Mouse (Mus musculus) kidney, postnatal 4 days (tissue): ENCODE results near the gene Krt8.

Source experiments
- DNase-seq, 2 experiments: peaks; one replicate each; pipeline ENCODE4 v3.0.0; 2021; ENCODE audit warnings: mixed read lengths in 2 of 2

Krt8 gene

DNA sequence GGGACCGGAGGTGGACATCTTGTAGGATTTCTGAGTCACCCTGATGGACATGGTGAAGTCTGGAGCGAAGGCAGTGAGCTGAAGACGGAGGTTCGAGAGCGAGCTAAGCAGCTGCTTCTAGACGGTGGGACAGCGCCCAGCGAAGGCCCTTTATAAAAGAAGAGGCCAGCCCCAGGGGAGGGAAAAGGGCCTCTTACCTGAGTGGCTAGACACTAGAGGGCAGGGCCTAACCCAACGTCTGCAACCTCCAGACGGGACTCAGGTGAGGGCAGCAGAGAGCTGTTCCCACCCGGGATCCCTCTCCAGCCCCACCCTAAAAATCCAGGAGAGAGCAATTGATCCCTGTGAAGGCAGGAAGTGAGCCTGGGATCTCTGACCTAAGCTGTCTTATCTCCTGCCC is at the start of gene Krt8:
TSS of gene Krt8 (minus strand) at position 294 of the 400 bp plus-strand sequence.
- DNase-seq = peak; percentile 65 to 79

DNA sequence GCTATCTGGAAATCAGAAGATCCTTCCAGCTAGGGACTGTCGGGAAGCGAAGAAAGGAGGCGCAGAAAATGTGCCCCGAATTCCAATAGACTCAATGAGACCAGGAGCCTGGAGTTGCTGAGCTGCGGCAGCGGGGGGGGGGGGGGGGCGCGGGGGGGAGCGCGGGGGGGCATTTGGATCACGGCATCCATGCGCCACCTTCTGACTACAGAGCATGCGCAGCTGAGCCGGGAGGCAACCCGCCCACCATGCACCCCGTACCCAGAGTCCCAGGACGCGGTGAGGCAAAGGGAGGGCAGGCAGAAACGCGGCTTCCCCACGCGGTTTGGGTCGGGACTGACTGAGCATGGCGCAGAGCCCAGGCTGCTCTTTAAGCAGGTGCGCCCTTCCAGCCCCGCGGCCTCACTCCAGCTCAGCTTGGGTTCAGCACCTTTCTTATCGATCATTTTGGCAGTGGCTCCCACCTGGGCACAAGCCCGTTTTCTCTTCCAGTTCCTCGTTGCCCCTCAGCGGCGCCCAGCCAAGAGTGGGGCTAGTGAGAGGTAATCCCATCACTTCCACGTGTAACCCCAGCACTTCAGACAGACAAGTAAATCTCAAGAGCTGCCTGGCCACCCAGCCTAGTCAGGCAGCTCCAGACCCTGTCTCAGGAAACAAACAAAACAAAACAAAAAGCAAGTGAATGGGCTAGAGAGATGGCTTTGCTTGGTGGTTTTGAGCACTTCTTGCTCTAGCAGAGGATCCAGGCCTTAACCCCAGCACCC is 47.8 kb upstream of the Krt8 start:
- peak; percentile 76 to 83 for DNase-seq

DNA sequence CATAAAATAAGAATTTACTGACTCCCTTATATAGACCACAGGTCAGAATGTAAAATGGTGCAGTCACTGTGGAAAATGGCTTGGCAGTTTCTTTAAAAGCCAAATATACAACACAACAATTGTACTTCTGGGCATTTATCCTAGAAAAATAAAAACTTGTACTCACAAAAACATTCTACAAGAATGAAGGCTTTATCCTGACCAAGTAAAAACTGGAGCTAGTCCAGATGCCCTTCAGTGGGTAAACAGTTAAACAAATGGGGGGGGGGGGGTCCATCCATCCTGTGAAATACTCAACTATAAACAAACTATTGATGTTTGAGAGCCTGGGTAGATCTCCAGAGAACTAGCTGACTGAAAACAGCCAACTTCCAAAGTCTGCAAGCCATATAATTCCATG is 45.6 kb upstream of the Krt8 start:
- no peak for DNase-seq

DNA sequence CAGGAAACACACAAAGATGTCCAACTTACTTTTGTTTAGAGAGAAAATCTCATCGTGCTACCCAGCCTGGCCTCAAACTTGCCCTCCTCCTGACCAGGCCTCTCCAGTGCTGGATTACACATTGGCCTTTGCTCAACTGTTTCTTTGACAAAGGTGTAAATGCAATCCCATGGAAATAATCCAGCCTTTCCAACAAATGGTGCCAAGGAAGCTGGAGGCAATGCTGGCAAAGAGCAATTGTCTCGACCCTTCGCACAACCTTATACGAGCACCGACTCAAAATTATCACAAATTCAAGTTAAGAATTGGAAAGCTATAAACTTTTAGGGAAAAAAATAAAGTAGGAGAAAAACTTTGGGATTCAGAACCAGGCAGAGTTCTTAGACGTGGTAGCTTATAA is 43.7 kb upstream of the Krt8 start:
- no peak for DNase-seq

DNA sequence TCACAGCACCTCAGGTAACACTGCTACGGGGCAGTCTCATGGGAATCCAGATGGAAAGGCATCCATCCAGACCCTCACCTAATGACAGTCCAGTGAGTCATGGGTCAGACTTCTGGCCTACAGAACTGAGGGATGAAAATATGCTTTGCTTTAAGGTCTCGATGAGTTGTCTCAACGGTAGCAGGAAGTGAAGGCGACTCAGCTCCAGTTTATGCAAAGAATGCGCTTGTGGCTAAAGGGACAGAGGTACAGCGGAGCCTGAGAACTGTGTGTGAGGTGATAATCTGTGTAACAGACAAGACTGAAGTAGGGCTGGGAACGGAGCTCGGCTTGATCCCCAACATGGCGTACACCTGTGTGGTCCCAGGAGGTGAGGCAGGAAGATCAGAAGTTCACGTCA is 41.4 kb upstream of the Krt8 start:
- DNase-seq = no peak

DNA sequence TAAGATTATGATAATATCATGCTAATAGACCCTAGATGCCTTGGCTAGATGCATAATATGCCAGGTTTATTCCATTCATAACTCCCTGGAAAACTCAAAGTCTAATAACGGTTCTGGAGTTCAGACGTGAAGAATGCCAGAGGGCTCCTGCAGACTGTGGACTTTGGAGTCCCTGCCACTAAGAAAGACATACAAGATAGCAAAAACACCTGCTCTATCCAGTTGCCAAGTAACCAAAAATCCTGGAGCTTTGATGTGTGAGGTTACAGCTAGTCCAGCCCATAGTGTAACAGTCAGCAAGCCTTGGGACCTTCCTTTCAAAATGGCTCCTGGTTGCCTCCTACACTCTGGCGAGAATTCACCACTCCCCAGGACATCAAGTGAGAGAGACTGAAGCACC is 40.5 kb upstream of the Krt8 start:
- no peak for DNase-seq

DNA sequence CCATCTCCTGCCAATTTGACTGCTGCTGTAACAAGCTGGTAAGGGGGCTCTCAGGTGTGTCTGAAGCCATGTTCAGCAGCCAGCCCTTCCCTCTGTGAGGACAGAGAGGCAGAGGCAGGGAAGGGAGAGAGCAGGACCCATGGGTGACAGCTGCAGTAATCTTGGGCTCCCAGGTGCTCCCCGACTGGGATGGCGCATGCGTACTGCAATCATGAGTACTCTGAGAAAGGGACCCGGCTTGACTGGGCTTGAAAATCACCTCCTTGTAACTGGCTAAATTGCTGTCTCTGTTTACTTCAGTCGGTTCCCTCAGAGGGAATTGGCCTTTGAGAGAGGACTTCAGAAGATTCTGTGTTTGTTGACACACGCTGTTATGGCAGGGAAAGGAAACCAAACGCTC is 37.7 kb upstream of the Krt8 start:
- peak in 1 of 2 experiments; percentile 42 for DNase-seq

DNA sequence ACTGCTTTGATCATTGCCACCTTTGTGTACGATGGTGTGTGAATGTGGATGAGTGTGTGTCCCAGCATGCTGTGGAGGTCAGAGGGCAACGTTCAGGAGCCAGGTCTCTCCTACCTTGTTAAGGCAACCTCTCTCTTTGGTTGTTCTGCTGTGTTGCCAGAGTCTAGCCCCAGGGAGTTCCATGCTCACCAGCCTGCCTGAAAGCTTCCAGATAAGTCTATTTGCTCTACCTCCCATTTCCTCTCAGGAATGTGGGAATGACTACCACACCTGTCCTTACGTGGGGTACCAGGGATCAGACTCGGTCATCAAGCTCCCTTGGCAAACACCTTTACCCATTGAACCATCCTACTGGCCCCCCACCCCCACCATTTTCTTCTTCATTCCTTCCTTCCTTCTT is 36.0 kb upstream of the Krt8 start:
- no peak for DNase-seq

DNA sequence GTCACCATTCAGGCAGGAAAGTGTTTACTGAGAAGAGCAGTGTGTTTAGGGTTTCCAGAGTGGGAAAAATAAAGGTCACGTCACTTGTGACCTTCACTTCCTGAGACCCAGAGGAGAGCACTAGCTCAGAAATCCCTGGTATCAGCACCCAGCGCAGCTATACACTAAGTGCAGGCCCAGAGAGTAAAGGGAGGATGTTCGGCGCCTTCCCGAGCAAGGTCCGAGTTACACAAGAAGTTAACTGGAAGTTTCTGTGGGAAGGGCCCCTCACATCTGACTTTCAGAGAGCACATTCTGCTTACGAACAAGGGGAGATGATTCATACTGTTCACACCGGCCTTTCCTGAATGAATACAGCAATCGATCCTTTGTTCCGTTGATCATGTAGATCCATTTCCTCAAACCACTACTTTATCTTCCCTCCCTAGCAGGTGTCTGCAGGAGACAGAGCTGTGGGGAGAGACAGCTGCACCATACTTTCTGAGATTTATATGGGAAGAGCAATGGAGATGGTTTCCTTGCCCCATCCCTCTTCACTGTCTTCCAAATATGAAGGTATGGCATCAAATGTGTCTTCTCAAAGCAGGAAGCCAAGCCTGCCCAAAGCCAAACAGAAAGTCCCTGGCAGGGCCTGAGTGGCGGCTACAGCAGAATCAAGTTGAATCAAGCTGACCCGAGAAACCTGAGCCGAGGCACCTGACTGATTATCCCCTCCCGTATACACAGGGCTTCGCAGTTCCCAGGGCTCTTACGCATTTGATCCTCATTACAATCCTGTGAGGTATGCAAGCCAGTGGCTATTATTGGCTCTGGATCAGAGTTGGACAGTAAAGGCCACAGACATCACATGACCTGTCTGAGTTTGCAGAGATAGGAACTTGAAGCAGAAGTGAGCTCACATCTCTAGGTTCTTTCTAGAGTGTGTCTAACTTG is 30.1 kb upstream of the Krt8 start:
- DNase-seq = no peak

DNA sequence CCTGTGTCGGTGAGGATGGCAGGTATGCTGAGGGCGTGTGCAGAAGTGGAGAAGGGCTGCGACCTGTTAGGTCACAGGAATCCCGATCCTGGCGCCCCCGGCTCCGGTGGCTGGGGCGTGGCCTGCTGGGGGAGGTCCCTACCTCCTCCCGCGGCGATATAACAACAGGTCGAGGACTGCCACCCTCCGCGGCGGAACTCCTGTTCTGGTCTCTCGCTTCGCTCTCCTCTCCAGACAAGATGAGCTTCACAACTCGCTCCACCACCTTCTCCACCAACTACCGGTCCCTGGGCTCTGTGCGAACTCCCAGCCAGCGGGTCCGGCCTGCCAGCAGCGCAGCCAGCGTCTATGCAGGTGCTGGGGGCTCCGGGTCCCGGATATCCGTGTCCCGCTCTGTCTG is 23.8 kb upstream of the Krt8 start, which contains the start of gene Krt18:
TSS of gene Krt18 (plus strand) at position 141 of the 400 bp plus-strand sequence.
- DNase-seq = peak; percentile 61 to 72

DNA sequence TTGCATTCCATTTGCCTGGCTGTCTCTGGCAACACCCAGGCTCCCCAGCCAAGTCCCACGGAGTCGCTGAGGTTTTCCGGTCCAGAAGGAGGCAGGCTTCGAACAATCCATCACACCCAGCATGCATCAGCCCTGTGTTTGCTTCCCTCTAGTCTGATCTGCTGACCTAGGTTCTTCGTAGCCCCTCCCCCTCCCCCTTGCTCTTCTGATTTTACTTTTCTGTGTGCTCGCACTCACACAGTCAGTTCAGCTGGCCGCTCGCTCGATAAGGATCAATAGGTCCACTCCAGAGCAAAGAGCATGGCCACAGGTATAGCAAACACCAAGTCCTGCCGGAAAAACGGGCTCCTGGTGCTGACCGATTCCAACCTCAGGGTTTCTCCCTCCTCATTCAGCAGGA is 22.1 kb upstream of the Krt8 start:
- peak; percentile 24 to 38 for DNase-seq

DNA sequence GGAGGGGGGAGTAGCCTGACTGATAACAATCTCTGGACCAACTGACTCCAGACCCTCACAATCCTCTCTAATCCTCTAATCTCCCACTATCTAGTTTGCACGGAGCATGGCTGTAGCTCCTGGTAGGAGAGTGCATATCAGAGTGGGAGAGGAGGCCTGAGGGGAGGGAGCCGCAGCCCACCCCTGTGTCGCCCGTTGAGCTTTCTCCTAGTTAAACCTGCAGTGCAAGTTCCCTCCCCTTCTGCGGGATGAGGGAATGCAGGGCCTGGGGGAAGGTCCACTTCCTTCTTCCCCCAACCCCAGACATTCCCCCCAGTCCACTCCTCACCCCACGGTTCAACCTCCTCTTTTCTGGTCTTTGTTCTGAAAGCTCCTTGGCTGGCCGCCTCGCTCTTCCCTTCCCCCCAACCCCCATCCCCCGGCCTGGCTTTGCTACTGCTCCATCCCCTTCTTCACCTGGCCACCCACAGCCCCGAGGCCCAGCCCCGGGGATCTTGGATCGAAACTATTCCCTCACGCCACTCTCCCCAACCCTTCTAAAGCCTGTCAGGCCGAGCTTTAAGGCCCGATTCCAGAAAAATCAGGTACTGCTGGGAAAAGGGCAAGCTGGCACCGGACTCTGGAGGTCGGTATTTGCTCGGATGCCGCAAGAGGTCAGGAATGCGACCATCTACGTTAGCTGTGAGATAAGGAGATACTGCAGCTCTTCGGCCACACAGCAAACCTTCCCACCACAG is 21.0 kb upstream of the Krt8 start:
- DNase-seq = peak; percentile 50 to 70

DNA sequence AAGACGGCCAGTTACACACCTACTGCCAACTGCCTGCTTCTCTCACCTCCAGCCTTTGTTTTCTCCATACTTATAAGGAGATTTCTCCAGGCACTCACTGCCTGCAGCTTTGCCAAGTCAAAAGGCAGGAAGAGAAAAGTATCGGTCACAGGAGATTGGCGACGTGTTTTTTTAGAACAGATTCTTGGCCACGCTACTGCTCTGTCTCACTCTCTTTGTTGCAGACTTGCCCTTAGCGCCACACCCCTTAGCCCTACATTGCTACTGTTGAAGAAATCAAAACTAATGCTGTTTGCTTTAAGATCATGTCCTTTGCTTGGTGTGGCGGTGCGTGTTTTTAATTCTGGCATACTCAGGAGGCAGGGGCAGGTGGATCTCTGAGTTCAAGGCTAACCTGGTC is 19.6 kb upstream of the Krt8 start:
- no peak for DNase-seq

DNA sequence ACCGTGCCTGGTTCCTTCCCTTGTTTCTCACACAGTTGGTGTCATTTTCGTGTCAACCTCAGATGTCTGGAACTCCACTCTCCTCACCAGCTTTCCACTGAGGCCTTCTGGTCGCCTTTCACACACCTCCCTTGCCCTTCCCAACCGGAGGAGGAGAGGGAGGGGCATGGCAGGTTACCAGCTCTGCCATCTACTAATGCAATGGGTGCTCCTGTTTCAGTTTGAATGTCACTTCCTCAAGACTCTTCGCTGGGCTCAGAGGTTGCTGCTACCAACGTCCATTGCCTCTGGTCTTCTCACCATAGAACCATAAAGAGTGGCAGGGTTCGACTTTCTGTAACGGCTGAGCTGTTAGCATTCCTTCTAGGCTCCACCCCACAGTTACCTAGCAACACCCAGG is 18.2 kb upstream of the Krt8 start:
- DNase-seq = no peak

DNA sequence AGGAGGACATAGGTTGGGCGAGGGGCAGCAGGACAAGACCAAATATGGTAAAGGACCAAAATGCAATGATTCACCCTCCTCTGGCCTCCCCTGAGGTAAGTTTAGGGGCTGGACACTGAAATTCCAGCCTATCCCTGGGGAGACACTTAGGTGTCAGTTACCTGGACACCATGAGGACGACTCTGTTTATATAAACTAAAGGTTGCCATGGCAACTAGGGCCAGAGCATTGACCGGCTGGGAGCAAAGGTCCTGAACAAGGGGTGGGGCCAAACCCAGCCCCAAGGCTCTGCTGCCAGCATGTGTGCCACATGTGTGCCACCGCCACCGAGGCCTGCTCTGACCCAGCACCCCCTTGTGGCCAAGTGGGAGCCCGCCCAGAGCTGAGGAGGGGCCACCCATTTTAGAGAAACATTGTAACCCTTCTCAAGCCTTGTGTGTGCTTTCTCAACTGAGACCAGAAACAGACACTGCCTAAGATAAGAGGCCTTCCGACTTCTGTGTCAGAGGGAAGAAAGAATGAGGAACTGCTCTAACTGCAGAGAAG is 13.7 kb upstream of the Krt8 start:
- DNase-seq = peak; percentile 70 to 84

DNA sequence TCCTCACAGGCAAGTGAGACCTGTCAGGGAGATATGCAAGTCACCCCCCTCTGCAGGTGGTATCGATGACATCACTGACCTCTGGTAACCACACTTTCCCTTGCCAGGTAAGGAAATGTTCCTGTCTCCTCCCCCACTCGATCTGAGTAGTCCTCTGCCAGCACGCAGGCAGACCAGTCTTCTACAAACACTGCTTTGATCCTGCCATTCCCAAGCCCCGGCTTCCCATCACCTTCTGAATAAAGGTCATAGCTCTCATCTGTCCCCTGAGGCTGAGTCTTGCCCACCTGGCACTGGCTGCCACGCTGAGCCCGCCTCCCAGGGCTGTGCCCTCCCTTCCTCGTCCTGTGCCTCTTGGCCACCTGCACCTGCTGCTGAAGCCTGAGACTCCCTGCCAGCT is 12.5 kb upstream of the Krt8 start:
- peak in 1 of 2 experiments; percentile 62 for DNase-seq

DNA sequence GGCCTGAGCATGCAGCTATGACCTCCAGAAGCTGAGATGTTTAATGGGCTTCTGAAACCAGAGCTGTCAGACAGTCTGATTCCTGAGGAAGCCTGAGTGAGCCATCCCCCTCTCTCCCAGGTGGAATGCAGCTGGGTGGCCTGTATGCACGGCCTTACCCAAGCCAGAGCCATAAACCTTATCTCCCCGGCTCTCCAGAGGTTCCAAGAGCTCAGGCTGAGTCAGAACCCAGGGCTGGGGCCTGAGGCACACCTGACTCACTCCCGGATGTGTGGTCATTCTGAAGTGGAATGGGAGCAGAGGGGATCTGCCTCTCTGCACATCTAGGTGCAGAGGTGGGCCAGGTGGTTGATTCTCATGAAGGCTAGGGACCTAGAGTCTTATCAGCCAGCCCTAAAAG is 11.8 kb upstream of the Krt8 start:
- DNase-seq = peak in 1 of 2 experiments; percentile 28

DNA sequence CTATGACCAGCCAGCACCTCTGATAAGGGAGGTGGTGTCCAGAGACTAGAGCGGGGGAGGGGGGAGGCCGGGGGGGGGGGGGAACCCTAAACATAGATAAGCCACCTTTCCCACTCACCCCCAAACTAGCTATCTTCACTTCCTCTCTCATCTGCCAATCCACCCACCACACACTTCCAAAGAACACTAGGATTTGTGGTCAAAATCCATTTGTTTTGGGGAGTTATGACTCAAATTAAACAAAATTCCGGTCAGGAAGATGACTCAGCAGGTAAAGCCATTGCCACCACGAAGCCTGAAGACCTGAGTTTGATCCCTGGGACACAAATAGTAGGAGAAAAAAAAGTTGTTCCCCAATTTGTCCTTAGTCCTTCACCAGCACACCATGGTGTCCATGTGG is 10.6 kb upstream of the Krt8 start:
- DNase-seq = no peak

DNA sequence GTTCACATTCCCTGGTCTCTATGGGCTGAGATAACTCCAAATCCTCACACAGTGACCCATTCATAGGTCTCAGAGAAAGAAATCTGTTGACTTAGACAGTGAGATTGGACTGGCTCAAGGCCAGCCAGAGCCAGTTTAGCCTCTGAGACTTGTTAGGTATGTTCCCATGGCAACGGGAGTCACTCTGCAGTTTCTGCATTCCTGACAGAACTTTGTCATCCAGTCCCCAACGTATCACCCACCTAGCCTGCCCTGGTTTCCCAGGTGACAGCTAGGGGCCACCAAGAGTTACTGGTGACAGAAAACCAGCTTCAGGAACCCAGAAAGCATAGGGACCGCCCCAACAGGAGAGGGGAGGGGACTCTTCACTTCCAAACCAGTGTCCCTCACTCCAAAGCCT is 9.4 kb upstream of the Krt8 start:
- peak in 1 of 2 experiments; percentile 66 for DNase-seq

DNA sequence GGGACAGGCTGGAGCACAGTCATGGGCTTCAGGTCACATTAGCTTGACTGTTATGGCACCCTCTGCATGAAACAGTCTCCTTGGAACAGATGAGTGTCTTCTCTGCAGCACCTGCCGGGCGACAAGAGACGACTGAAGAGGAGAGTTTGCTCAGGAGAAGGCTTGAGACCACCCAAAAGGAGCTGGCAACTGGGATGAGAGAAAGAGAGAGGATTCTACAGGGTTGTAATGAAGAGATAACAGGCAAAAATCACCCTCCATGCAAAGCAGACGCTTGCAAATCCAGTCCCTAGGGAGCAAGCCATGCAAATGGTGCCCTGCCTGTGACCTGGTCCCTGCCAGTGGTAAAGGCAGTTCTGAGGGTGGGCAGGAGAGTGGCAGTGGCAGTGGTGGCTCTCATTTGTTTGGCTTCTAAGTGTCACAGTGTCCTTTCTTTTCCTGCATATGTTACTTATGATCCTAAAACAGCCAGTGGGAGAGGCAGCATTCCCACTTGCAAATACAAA is 8.0 kb upstream of the Krt8 start:
- no peak for DNase-seq

DNA sequence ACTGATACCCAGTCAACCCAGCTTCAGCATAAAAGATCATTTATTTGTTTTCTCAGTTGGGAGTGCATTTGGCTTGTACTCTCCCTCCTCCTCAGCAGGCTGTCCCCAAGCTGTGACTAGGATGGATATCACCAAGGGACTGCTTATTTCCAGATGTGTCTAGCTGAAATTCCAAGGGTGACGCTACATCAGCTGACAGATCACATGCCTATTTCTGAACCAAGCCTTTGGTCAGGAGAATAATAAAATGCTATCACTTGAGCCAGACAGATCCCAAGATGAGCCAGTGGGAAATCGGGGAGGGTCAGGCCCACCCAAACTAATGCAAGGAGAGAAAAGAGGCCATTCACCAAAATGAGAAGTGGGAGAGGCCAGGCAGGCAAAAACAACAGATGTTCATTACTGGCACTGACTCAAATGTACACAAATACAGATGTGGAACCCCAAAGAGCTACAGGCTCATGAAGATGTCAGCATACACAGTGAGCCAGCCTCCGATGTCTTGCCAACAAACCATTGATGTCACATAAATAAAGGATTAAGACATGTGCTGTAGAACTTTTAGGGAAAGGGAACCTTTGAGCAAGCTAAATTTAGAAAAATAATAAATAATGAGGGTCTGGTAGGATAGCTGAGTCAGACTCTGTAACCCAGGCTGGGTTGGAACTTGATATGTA is 6.4 kb upstream of the Krt8 start:
- DNase-seq = no peak
